Mouse (Mus musculus) heart, embryonic 15.5 days (tissue): ENCODE measurements at regions not wholly inside any gene's neighbourhood (a gene's known extent, or its start where the extent isn't known, plus 50 kb on each side); places are given as distances from the start of the nearest gene placed in this dataset.

ENCODE experiments used
- ATAC-seq: fragments of 200-750 bp; cut with Nextera tagmentation; replicated peaks from 2 replicates; pipeline ENCODE4 v1.8.0; 2017; ENCODE audit warnings: low read depth, moderate TSS enrichment; ENCODE audit not compliant: insufficient number of reproducible peaks, insufficient read depth, low FRiP score
- H3K27ac ChIP-seq: fragments of 300-500 bp; sonication (generic); 2 replicates; pipeline ENCODE4 v1.5.1; 2015; ENCODE audit warnings: mild to moderate bottlenecking, inconsistent platforms
- H3K27me3 ChIP-seq: fragments of 300-500 bp; sonication (generic); 2 replicates; pipeline ENCODE4 v1.6.1; 2015; ENCODE audit warnings: inconsistent platforms
- H3K36me3 ChIP-seq: fragments of 300-500 bp; sonication (generic); 2 replicates; pipeline ENCODE4 v1.6.1; 2015; ENCODE audit warnings: mild to moderate bottlenecking, inconsistent platforms
- H3K4me1 ChIP-seq: fragments of 300-500 bp; sonication (generic); replicated peaks from 2 replicates; pipeline ENCODE4 v1.6.1; 2015; ENCODE audit warnings: inconsistent platforms
- H3K4me2 ChIP-seq: fragments of 300-500 bp; sonication (generic); 2 replicates; pipeline ENCODE4 v1.6.1; 2015; ENCODE audit warnings: inconsistent platforms, mild to moderate bottlenecking, moderate library complexity
- H3K4me3 ChIP-seq: fragments of 300-500 bp; sonication (generic); 2 replicates; pipeline ENCODE4 v1.5.1; 2015; ENCODE audit warnings: mild to moderate bottlenecking, inconsistent platforms
- H3K9ac ChIP-seq: fragments of 300-500 bp; sonication (generic); 2 replicates; pipeline ENCODE4 v1.6.1; 2015; ENCODE audit warnings: mild to moderate bottlenecking, inconsistent platforms
- H3K9me3 ChIP-seq: fragments of 300-500 bp; sonication (generic); replicated peaks from 2 replicates; pipeline ENCODE4 v1.6.1; 2016; ENCODE audit warnings: inconsistent platforms
- WGBS: fragments of 180-500 bp; shearing (Covaris S2); methylation state at CpG from one replicate; pipeline ENCODE4 v1.1.7; 2015; ENCODE audit warnings: mixed read lengths; 5-methylcytosine and 5-hydroxymethylcytosine counted together

- ATAC-seq, result no peak
- H3K27me3 ChIP-seq, result no peaks in the 10 kb centered on the region; the same call in 1 of the 2 replicates
- no peaks in the 10 kb centered on the region for H3K9me3 ChIP-seq
- WGBS, result 86% methylated on average over 8 of the region's 8 CpGs
- H3K9ac ChIP-seq, result no peak overlapping the region
- H3K4me1 ChIP-seq, result no peaks in the 10 kb centered on the region
- H3K27ac ChIP-seq, result no peak overlapping the region
- H3K4me2 ChIP-seq, result no peak overlapping the region
- H3K4me3 ChIP-seq, result no peak overlapping the region
- H3K36me3 ChIP-seq, result no peaks in the 10 kb centered on the region
Observed at GRCm38 (mm10) chr9:61843513-61843912, 70.8 kb downstream of the Rplp1 start.

GRCm38 (mm10) chr9:61842384-61842783 lies 72.0 kb downstream of the Rplp1 start:
- Histone ChIP-seq H3K9ac (no peak overlapping the region), H3K4me2 (no peak overlapping the region), H3K36me3 (no peaks in the 10 kb centered on the region), H3K4me1 (no peaks in the 10 kb centered on the region), H3K4me3 (no peak overlapping the region), H3K27me3 (no peaks in the 10 kb centered on the region; the same call in 1 of the 2 replicates), H3K27ac (no peak overlapping the region), H3K9me3 (no peaks in the 10 kb centered on the region)
- no peak for ATAC-seq

GRCm38 (mm10) chr9:61841222-61841621 lies 73.1 kb downstream of the Rplp1 start:
- no peak for ATAC-seq
- Histone ChIP-seq H3K4me2 (no peak overlapping the region), H3K36me3 (no peaks in the 10 kb centered on the region), H3K9ac (no peak overlapping the region), H3K4me3 (no peak overlapping the region), H3K27me3 (no peaks in the 10 kb centered on the region; the same call in 1 of the 2 replicates), H3K27ac (no peak overlapping the region), H3K9me3 (no peaks in the 10 kb centered on the region), H3K4me1 (no peaks in the 10 kb centered on the region)
- 82% methylated on average over 8 of the region's 8 CpGs for WGBS

- WGBS, result 79% methylated on average over 7 of the region's 7 CpGs
- ATAC-seq, result no peak
- no peaks in the 10 kb centered on the region for H3K9me3 ChIP-seq
Observed at GRCm38 (mm10) chr9:61840353-61840752, 74.0 kb downstream of the Rplp1 start.

GRCm38 (mm10) chr9:61833226-61833625 lies 81.1 kb downstream of the Rplp1 start:
- Histone ChIP-seq H3K36me3 (no peaks in the 10 kb centered on the region), H3K4me3 (no peak overlapping the region), H3K9me3 (no peaks in the 10 kb centered on the region), H3K4me2 (no peak overlapping the region), H3K4me1 (no peaks in the 10 kb centered on the region), H3K9ac (no peak overlapping the region), H3K27ac (no peak overlapping the region), H3K27me3 (peaks cover 45% of the 10 kb centered on the region)
- WGBS, result 76% methylated on average over 9 of the region's 9 CpGs
- no peak for ATAC-seq

More at GRCm38 (mm10) chr9:61840353-61840752, 74.0 kb downstream of the Rplp1 start:
- no peaks in the 10 kb centered on the region; the same call in 1 of the 2 replicates for H3K27me3 ChIP-seq
- H3K27ac ChIP-seq, result no peak overlapping the region
- no peak overlapping the region for H3K4me2 ChIP-seq
- H3K36me3 ChIP-seq, result no peaks in the 10 kb centered on the region
- H3K4me1 ChIP-seq, result no peaks in the 10 kb centered on the region
- no peak overlapping the region for H3K9ac ChIP-seq
- H3K4me3 ChIP-seq, result no peak overlapping the region

- WGBS, result 69% methylated on average over 7 of the region's 7 CpGs
Observed at GRCm38 (mm10) chr9:61830236-61830635, 84.1 kb downstream of the Rplp1 start.

GRCm38 (mm10) chr9:61829736-61830135 lies 84.6 kb downstream of the Rplp1 start:
- no peaks in the 10 kb centered on the region for H3K36me3 ChIP-seq
- ATAC-seq, result no peak
- no peak overlapping the region for H3K4me3 ChIP-seq
- no peak overlapping the region for H3K9ac ChIP-seq
- no peak overlapping the region for H3K4me2 ChIP-seq
- H3K4me1 ChIP-seq, result no peaks in the 10 kb centered on the region
- H3K27ac ChIP-seq, result no peak overlapping the region
- H3K9me3 ChIP-seq, result no peaks in the 10 kb centered on the region
- 80% methylated on average over 8 of the region's 8 CpGs for whole genome bisulfite sequencing
- H3K27me3 ChIP-seq, result peaks cover 55% of the 10 kb centered on the region

More at GRCm38 (mm10) chr9:61830236-61830635, 84.1 kb downstream of the Rplp1 start:
- no peak for ATAC-seq
- Histone ChIP-seq H3K4me3 (no peak overlapping the region), H3K27ac (no peak overlapping the region), H3K9ac (no peak overlapping the region), H3K27me3 (peaks cover 56% of the 10 kb centered on the region), H3K4me2 (no peak overlapping the region), H3K4me1 (no peaks in the 10 kb centered on the region), H3K36me3 (no peaks in the 10 kb centered on the region), H3K9me3 (no peaks in the 10 kb centered on the region)

- WGBS, result 78% methylated on average over 3 of the region's 3 CpGs
Observed at GRCm38 (mm10) chr9:61829301-61829700, 85.0 kb downstream of the Rplp1 start.

GRCm38 (mm10) chr9:61827721-61828120 lies 86.6 kb downstream of the Rplp1 start:
- 81% methylated on average over 4 of the region's 4 CpGs for WGBS
- Histone ChIP-seq H3K4me3 (no peak overlapping the region), H3K4me1 (no peaks in the 10 kb centered on the region), H3K27ac (no peak overlapping the region), H3K9ac (no peak overlapping the region), H3K36me3 (no peaks in the 10 kb centered on the region), H3K9me3 (no peaks in the 10 kb centered on the region), H3K4me2 (no peak overlapping the region), H3K27me3 (peaks cover 49% of the 10 kb centered on the region)
- ATAC-seq, result no peak

More at GRCm38 (mm10) chr9:61829301-61829700, 85.0 kb downstream of the Rplp1 start:
- Histone ChIP-seq H3K9ac (no peak overlapping the region), H3K4me2 (no peak overlapping the region), H3K4me1 (no peaks in the 10 kb centered on the region), H3K27ac (no peak overlapping the region), H3K4me3 (no peak overlapping the region), H3K36me3 (no peaks in the 10 kb centered on the region), H3K9me3 (no peaks in the 10 kb centered on the region), H3K27me3 (peaks cover 53% of the 10 kb centered on the region)
- no peak for ATAC-seq

GRCm38 (mm10) chr9:61827014-61827413 lies 87.3 kb downstream of the Rplp1 start:
- Histone ChIP-seq H3K4me3 (no peak overlapping the region), H3K9me3 (no peaks in the 10 kb centered on the region), H3K27ac (no peak overlapping the region), H3K36me3 (no peaks in the 10 kb centered on the region), H3K4me1 (no peaks in the 10 kb centered on the region), H3K9ac (no peak overlapping the region), H3K27me3 (peaks cover 42% of the 10 kb centered on the region), H3K4me2 (no peak overlapping the region)
- no peak for ATAC-seq
- WGBS, result 58% methylated on average over 2 of the region's 2 CpGs

GRCm38 (mm10) chr9:61826415-61826814 lies 87.9 kb downstream of the Rplp1 start:
- WGBS, result 49% methylated on average over 3 of the region's 3 CpGs
- H3K4me1 ChIP-seq, result no peaks in the 10 kb centered on the region
- no peak overlapping the region for H3K9ac ChIP-seq
- H3K4me2 ChIP-seq, result no peak overlapping the region
- H3K9me3 ChIP-seq, result no peaks in the 10 kb centered on the region
- H3K27me3 ChIP-seq, result peaks cover 37% of the 10 kb centered on the region
- ATAC-seq, result no peak
- no peak overlapping the region for H3K27ac ChIP-seq
- H3K36me3 ChIP-seq, result no peaks in the 10 kb centered on the region
- H3K4me3 ChIP-seq, result no peak overlapping the region

- Histone ChIP-seq H3K9me3 (no peaks in the 10 kb centered on the region), H3K4me3 (no peak overlapping the region), H3K4me2 (no peak overlapping the region), H3K27me3 (peaks cover 35% of the 10 kb centered on the region), H3K4me1 (no peaks in the 10 kb centered on the region), H3K27ac (no peak overlapping the region), H3K9ac (no peak overlapping the region), H3K36me3 (no peaks in the 10 kb centered on the region)
- WGBS, result 57% methylated on average over 2 of the region's 2 CpGs
- no peak for ATAC-seq
Observed at GRCm38 (mm10) chr9:61825804-61826203, 88.5 kb downstream of the Rplp1 start.
